ENCODE assay signal across 8 mouse cellular contexts in the genomic region with DNA sequence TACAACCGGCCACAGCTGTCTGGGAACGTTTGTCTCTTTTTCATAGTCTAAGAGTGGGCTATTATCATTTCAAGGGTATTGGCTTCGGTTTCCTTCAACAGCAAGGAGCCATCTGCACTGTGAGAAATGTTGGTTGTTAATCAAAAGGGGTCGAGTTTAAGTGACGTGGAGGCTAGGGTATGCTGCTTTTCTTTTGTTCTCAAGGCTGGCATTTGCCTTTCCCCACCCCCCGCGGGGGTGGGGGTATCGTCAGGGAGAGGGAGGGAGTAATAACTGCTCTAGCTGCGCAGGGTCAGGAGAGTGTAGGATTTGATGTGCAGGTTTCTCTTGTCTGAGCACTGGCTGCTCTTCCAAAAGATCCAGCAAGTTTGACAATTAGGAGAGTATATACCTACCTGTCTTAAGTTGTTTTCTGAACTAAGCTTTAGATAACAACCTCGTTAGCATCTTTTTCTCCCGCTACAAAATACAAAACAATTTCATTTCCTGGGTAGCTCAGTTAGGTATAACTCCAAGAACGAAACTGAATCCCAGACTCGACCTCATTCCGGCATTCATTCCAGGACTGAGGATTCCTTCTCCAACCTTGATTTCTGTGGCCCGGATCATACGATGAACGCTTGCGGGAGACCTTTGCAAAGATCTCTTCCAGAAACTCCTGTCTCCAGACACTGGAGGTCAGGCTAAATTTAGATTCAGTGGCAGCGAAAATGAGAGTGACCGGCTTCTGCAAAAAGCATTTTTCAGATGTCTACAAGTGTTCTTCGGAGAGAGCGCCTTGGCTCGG. TPM values are rescaled to one million over a fixed set of nuclear protein-coding genes. Genes with fewer than 3 reads are reported as not detected.
DNase-seq lines count a peak whose midpoint lies in the region; ATAC-seq and TF ChIP-seq lines count a peak whose summit lies in the region.

No protein-coding gene starts in this region.

- H3K4me3 ChIP-seq in CH12.LX (replicated peaks in 1 of 3; ENCODE audit: low read depth in 2 of 3, low read length in 2 of 3, poor library complexity in 1 of 3), result peak overlapping the region; percentile 74 to 77 (median 76)
- H3K4me3 ChIP-seq in forebrain, embryonic 11.5 days (ENCODE audit: low read depth, low read length), result peak overlapping the region; percentile 54
- H3K4me3 ChIP-seq in intestine, embryonic 14.5 days (ENCODE audit: low read depth, low read length), result peak overlapping the region; percentile 54
- peak overlapping the region; percentile 86 for H3K4me3 ChIP-seq in spleen, adult 2 months (ENCODE audit: extremely low read depth, insufficient read depth, insufficient read length)

- H3K4me1 ChIP-seq in CH12.LX (ENCODE audit: control insufficient read depth in 1 of 2, insufficient read depth in 2 of 2), result peaks cover 0 to 10% of the 10 kb centered on the region in 2 experiments; a peak in 2 of 4 replicates
- H3K4me1 ChIP-seq in forebrain, embryonic 11.5 days (replicated peaks; ENCODE audit: control insufficient read depth, insufficient read depth, low read length), result 0 out of 2 replicates have a peak, but pooled peaks cover 2% of the 10 kb centered on the region
- H3K4me1 ChIP-seq in intestine, embryonic 14.5 days (replicated peaks; ENCODE audit: control insufficient read depth, insufficient read depth, low read length), result peaks cover 12% of the 10 kb centered on the region; the same call in 1 of the 2 replicates
- H3K4me1 ChIP-seq in spleen, adult 2 months (ENCODE audit: control insufficient read depth, insufficient read depth, insufficient read length), result peaks cover 3% of the 10 kb centered on the region; the same call in 1 of the 2 replicates

- dilution Hi-C loops in CH12.LX (cut with MboI; ENCODE audit: extremely low pct_ligation_motif_present, extremely low pct_unique_long_range_greater_than_20kb, low sequenced_read_pairs), result no loop called here

- WGBS in forebrain, embryonic 11.5 days, result under 1% methylated on average over 23 of the region's 23 CpGs
- WGBS in intestine, embryonic 14.5 days, result under 1% methylated on average over 23 of the region's 23 CpGs
- 2% methylated on average over 23 of the region's 23 CpGs for WGBS in spleen, adult 2 months

- TF ChIP-seq EP300 in CH12.LX (IDR thresholded peaks at IDR 0.05; ENCODE audit: low read length), result no peak

- H3K4me2 ChIP-seq in CH12.LX (ENCODE audit: insufficient read depth, low read depth, poor library complexity, severe bottlenecking), result peak overlapping the region; percentile 82
- peak overlapping the region; percentile 88 for H3K4me2 ChIP-seq in forebrain, embryonic 11.5 days (ENCODE audit: low read depth, low read length, severe bottlenecking)
- H3K4me2 ChIP-seq in intestine, embryonic 14.5 days (ENCODE audit: low read length), result peak overlapping the region; percentile 91

- no peak overlapping the region for H3K27ac ChIP-seq in CH12.LX (ENCODE audit: insufficient read depth, low read depth)
- H3K27ac ChIP-seq in forebrain, embryonic 11.5 days (ENCODE audit: low read depth, low read length), result peak overlapping the region; percentile 71; the same call in 1 of the 2 replicates
- H3K27ac ChIP-seq in intestine, embryonic 14.5 days (ENCODE audit: low read depth), result peak overlapping the region; percentile 66
- peak overlapping the region; percentile 89 for H3K27ac ChIP-seq in spleen, adult 2 months (ENCODE audit: insufficient read depth, low read length)

- in situ Hi-C loops in CH12.LX (cut with MboI; ENCODE audit: low pct_ligation_motif_present, low pct_unique_long_range_greater_than_20kb, low sequenced_read_pairs), result no loop called here

- no peaks in the 10 kb centered on the region for H3K9me3 ChIP-seq in CH12.LX (replicated peaks; ENCODE audit: low read length)
- no peaks in the 10 kb centered on the region for H3K9me3 ChIP-seq in forebrain, embryonic 11.5 days (ENCODE audit: control insufficient read depth, low read length)
- H3K9me3 ChIP-seq in intestine, embryonic 14.5 days (ENCODE audit: control insufficient read depth, low read length), result no peaks in the 10 kb centered on the region

- no peak for TF ChIP-seq CTCF in CH12.LX (conservative IDR thresholded peaks at IDR 0.05 in 1 of 2, IDR thresholded peaks at IDR 0.05 in 1 of 2; ENCODE audit: low read depth in 2 of 2, low read length in 2 of 2)
- no peak for TF ChIP-seq CTCF in spleen, adult 2 months (IDR thresholded peaks at IDR 0.05; ENCODE audit: extremely low read depth, insufficient read depth, insufficient read length, insufficient replicate concordance)

- H3K27me3 ChIP-seq in CH12.LX (replicated peaks), result no peaks in the 10 kb centered on the region
- no peaks in the 10 kb centered on the region for H3K27me3 ChIP-seq in forebrain, embryonic 11.5 days (ENCODE audit: control insufficient read depth, insufficient read depth, low read length)
- no peaks in the 10 kb centered on the region for H3K27me3 ChIP-seq in intestine, embryonic 14.5 days (replicated peaks; ENCODE audit: control insufficient read depth, insufficient read depth, low read length)
- no peaks in the 10 kb centered on the region for H3K27me3 ChIP-seq in spleen, adult 2 months (ENCODE audit: control insufficient read depth, insufficient read depth, low read length)

- no peaks in the 10 kb centered on the region for H3K79me2 ChIP-seq in CH12.LX (replicated peaks; ENCODE audit: control insufficient read depth, extremely low read depth, insufficient read depth, poor library complexity, severe bottlenecking)

- H3K36me3 ChIP-seq in CH12.LX (replicated peaks in 1 of 2; ENCODE audit: control insufficient read depth in 1 of 2, insufficient read depth in 1 of 2, low read length in 1 of 2), result no peaks in the 10 kb centered on the region
- no peaks in the 10 kb centered on the region for H3K36me3 ChIP-seq in forebrain, embryonic 11.5 days (ENCODE audit: control insufficient read depth, insufficient read depth, low read length)
- H3K36me3 ChIP-seq in intestine, embryonic 14.5 days (ENCODE audit: control insufficient read depth, insufficient read depth, low read length), result no peaks in the 10 kb centered on the region
- H3K36me3 ChIP-seq in spleen, adult 2 months (ENCODE audit: control insufficient read depth, insufficient read depth, low read length), result no peaks in the 10 kb centered on the region

- H3K9ac ChIP-seq in CH12.LX (ENCODE audit: insufficient read depth, low read depth), result peak overlapping the region; percentile 75
- H3K9ac ChIP-seq in forebrain, embryonic 11.5 days (ENCODE audit: low read length), result peak overlapping the region; percentile 61
- peak overlapping the region; percentile 50 for H3K9ac ChIP-seq in intestine, embryonic 14.5 days (ENCODE audit: low read length)

- TF ChIP-seq RAD21 in CH12.LX (IDR thresholded peaks at IDR 0.05; ENCODE audit: low read depth, low read length), result no peak

- DNase-seq in A20 (ENCODE audit: low read depth, low spot score) (peak; percentile 70), CH12.LX (ENCODE audit: extremely low read depth) (no peak)
- peak; percentile 50 for DNase-seq in forebrain, embryonic 11.5 days (ENCODE audit: low spot score)
- peak; percentile 73 for DNase-seq in intestine, embryonic 14.5 days (ENCODE audit: low spot score)
- DNase-seq in lung, postnatal 14 days, result peak; percentile 34
- no peak for DNase-seq in spleen, adult 2 months (ENCODE audit: low read depth in 1 of 2, low spot score in 2 of 2)
- no peak for DNase-seq in urinary bladder, postnatal 10 days (ENCODE audit: low spot score)

- TF ChIP-seq POLR2A in CH12.LX (IDR thresholded peaks at IDR 0.05; ENCODE audit: low read depth, low read length), result no peak
- TF ChIP-seq POLR2A in spleen, adult 2 months (IDR thresholded peaks at IDR 0.05; ENCODE audit: low read depth, low read length), result no peak

- peak; percentile 29; the same call in 1 of the 2 replicates for ATAC-seq in cerebellum, adult (ENCODE audit: insufficient number of reproducible peaks, low FRiP score, low TSS enrichment)
- ATAC-seq in forebrain, embryonic 11.5 days (replicated peaks; ENCODE audit: low FRiP score), result peak; percentile 32
- ATAC-seq in intestine, embryonic 14.5 days (replicated peaks; ENCODE audit: low FRiP score, low TSS enrichment, low read depth), result peak; percentile 30; the same call in 1 of the 2 replicates

TF ChIP-seq in CH12.LX, 34 proteins besides CTCF, POLR2A, EP300 and RAD21 (continues in another document):
- TF ChIP-seq UBTF (IDR thresholded peaks at IDR 0.05; ENCODE audit: low read depth, low read length), result no peak
- no peak for TF ChIP-seq USF2 (conservative IDR thresholded peaks at IDR 0.05; ENCODE audit: low read depth, low read length)
- no peak for TF ChIP-seq JUN (IDR thresholded peaks at IDR 0.05; ENCODE audit: insufficient read depth, low read depth, low read length)
- TF ChIP-seq ZKSCAN1 (IDR thresholded peaks at IDR 0.05; ENCODE audit: borderline replicate concordance, low read depth, low read length), result no peak
- TF ChIP-seq MYC (IDR thresholded peaks at IDR 0.05; ENCODE audit: low read depth, low read length), result no peak
- no peak for TF ChIP-seq TBP (conservative IDR thresholded peaks at IDR 0.05; ENCODE audit: low read depth, low read length)
- TF ChIP-seq IRF4 (IDR thresholded peaks at IDR 0.05; ENCODE audit: low read depth, low read length), result no peak
- peak; percentile 6; the same call in 1 of the 2 replicates for TF ChIP-seq ZMIZ1 (IDR thresholded peaks at IDR 0.05; ENCODE audit: low read depth, low read length)
- TF ChIP-seq NRF1 (IDR thresholded peaks at IDR 0.05; ENCODE audit: low read depth, low read length), result peak; percentile 53; the same call in 1 of the 2 replicates

RNA-seq across cellular contexts. Expression of a gene that starts 0.7 kb away (rescaled TPM):
- total RNA-seq in CH12.LX (2012; rRNA removed) (6.8 and 7.0 TPM in 2 replicates), CH12.LX (2014; rRNA removed) (9.7 and 11.1 TPM in 2 replicates)
- polyA plus RNA-seq in CH12.LX (2012; ENCODE audit: insufficient read length, low read depth), result 9.3 and 10.4 TPM in 2 replicates
- polyA plus RNA-seq in forebrain, embryonic 11.5 days (2014; fragmentation: Nextera tagmentation; extraction: Ambion mirVana), result 27.7 and 28.1 TPM in 2 replicates
- 15.8 and 17.5 TPM in 2 replicates for polyA plus RNA-seq in intestine, embryonic 14.5 days (2014; fragmentation: Nextera tagmentation; extraction: Ambion mirVana)
- 3.0 and 4.5 TPM in 2 replicates for polyA plus RNA-seq in spleen, adult 2 months (2012; rRNA removed)

RNA-seq across cellular contexts. Expression of a gene that starts 31.5 kb away (rescaled TPM):
- total RNA-seq in CH12.LX (2012; rRNA removed) (45.2 and 45.7 TPM in 2 replicates), CH12.LX (2014; rRNA removed) (81.4 and 85.9 TPM in 2 replicates)
- 40.3 and 48.1 TPM in 2 replicates for polyA plus RNA-seq in CH12.LX (2012; ENCODE audit: insufficient read length, low read depth)
- polyA plus RNA-seq in forebrain, embryonic 11.5 days (2014; fragmentation: Nextera tagmentation; extraction: Ambion mirVana), result 30.3 TPM in 2 replicates
- polyA plus RNA-seq in intestine, embryonic 14.5 days (2014; fragmentation: Nextera tagmentation; extraction: Ambion mirVana), result 73.7 and 73.8 TPM in 2 replicates
- 49.8 and 53.0 TPM in 2 replicates for polyA plus RNA-seq in spleen, adult 2 months (2012; rRNA removed)

RNA-seq across cellular contexts. Expression of a gene that starts 45.3 kb away (rescaled TPM):
- total RNA-seq in CH12.LX (2012; rRNA removed) (2.4 and 3.4 TPM in 2 replicates), CH12.LX (2014; rRNA removed) (2.3 and 2.4 TPM in 2 replicates)
- 2.3 and 3.1 TPM in 2 replicates for polyA plus RNA-seq in CH12.LX (2012; ENCODE audit: insufficient read length, low read depth)
- 53.7 and 58.6 TPM in 2 replicates for polyA plus RNA-seq in forebrain, embryonic 11.5 days (2014; fragmentation: Nextera tagmentation; extraction: Ambion mirVana)
- 22.0 and 24.1 TPM in 2 replicates for polyA plus RNA-seq in intestine, embryonic 14.5 days (2014; fragmentation: Nextera tagmentation; extraction: Ambion mirVana)
- 5.1 and 5.4 TPM in 2 replicates for polyA plus RNA-seq in spleen, adult 2 months (2012; rRNA removed)

Comparison
In these comparisons a context has a peak if more than half of its experiments do, and no peak if none do; other contexts are left out.
1. DNase-seq: peak in A20 (single experiment), forebrain, embryonic 11.5 days (single experiment), intestine, embryonic 14.5 days (single experiment) and lung, postnatal 14 days (single experiment); none in CH12.LX (single experiment), spleen, adult 2 months (0 of 2) and urinary bladder, postnatal 10 days (single experiment).
2. Peak in every context shown above with its lines, with median percentiles within 50 percentile points of each other: H3K4me2 ChIP-seq, H3K4me3 ChIP-seq, H3K9ac ChIP-seq and ATAC-seq.